Mouse (Mus musculus) megakaryocyte, embryonic 14.5 days (primary cell): ENCODE data around the gene Pafah1b1.

ENCODE experiments used
- FLI1 ChIP-seq: IDR thresholded peaks from 2 replicates; pipeline ENCODE4 v1.6.1; 2012; ENCODE audit warnings: low read length, inconsistent platforms, mixed read lengths
- GATA1 ChIP-seq: IDR thresholded peaks from 3 replicates; pipeline ENCODE4 v1.6.1; 2012; ENCODE audit warnings: mixed read lengths, low read length, inconsistent platforms, borderline replicate concordance

DNA sequence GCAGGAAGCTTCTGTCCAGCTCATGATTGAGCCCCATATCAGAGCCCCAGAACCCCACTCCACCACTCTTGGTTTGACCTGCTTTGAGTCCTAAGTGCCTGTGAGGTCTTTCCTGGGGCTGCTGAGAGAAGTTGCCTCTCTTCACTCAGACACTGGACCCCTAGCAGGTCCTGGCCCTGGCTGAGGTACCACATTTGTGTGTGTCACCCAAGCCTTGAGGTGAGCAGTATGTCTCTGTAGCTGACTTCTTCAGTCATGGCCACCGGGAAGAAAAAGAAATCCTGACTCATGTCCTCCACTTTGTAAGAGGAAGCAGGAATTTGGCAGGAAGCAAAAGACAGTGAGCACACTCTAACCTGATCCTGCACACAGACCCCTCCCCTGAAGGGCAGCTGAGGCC, 84.8 kb downstream of the Pafah1b1 start:
- TF ChIP-seq GATA1 (no peak), FLI1 (no peak)
